In the genomic region with DNA sequence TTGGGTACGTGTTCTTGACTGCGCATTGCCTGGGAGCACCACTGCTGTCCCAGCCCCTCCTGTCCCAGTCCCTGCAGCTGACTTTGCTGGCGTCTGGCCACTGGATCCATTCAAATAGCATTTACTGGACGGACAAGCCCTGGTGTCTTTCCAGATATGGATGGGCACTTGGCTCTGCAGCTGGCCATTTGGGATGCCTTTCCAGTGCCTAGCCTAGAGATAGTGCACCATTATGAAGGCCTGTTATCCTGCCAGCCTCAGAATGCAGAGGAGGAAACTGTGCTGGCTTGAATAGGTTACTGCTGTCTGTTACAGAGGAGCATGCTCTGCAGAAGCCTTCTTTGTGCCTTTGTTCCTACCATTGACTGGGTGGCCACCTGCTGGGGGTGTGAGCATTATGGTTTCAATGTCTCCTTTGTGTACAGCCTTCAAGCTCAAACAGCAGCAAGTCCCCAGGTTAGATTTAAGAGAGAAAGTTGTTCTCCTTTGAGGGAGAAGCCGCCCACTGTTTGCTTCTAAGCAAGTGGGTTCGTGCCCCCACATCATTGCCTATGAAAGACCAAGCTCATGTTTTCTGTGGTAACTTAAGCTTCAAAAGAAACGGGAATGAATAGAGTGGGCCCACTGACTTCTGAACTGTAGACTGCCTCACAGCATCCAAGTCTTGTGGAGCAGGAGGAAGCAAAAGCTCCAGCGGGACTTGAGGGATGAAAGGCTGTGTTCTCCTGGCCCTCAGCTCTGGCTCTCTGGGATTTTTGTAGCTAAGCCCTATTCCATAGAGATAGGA, we compare ENCODE assay signal across 8 mouse cellular contexts.
DNase-seq lines count a peak whose midpoint lies in the region; ATAC-seq and TF ChIP-seq lines count a peak whose summit lies in the region.

No protein-coding gene starts in this region.

- 65% methylated on average over 8 of the region's 8 CpGs for WGBS in intestine, postnatal 0 days
- WGBS in intestine, embryonic 15.5 days, result 66% methylated on average over 8 of the region's 8 CpGs
- WGBS in midbrain, embryonic 16.5 days, result 25% methylated on average over 8 of the region's 8 CpGs

- no peaks in the 10 kb centered on the region for H3K4me1 ChIP-seq in intestine, postnatal 0 days (replicated peaks; ENCODE audit: control insufficient read depth, insufficient read depth, low read length)
- no peaks in the 10 kb centered on the region; the same call in 1 of the 2 replicates for H3K4me1 ChIP-seq in intestine, embryonic 15.5 days (replicated peaks)
- H3K4me1 ChIP-seq in midbrain, embryonic 16.5 days (ENCODE audit: control insufficient read depth, insufficient read depth, low read length), result no peaks in the 10 kb centered on the region

- no peak overlapping the region for H3K4me3 ChIP-seq in intestine, postnatal 0 days (ENCODE audit: low read depth, low read length)
- H3K4me3 ChIP-seq in intestine, embryonic 15.5 days (replicated peaks), result no peak overlapping the region
- no peak overlapping the region for H3K4me3 ChIP-seq in midbrain, embryonic 16.5 days (ENCODE audit: low read depth, low read length)

- no peak overlapping the region for H3K4me2 ChIP-seq in intestine, postnatal 0 days (replicated peaks; ENCODE audit: low read depth)
- no peak overlapping the region for H3K4me2 ChIP-seq in intestine, embryonic 15.5 days (replicated peaks)
- H3K4me2 ChIP-seq in midbrain, embryonic 16.5 days (ENCODE audit: low read length), result no peak overlapping the region

- no peaks in the 10 kb centered on the region for H3K9me3 ChIP-seq in intestine, postnatal 0 days (ENCODE audit: control insufficient read depth)
- H3K9me3 ChIP-seq in intestine, embryonic 15.5 days, result no peaks in the 10 kb centered on the region
- no peaks in the 10 kb centered on the region for H3K9me3 ChIP-seq in midbrain, embryonic 16.5 days (replicated peaks; ENCODE audit: control insufficient read depth, low read length, poor library complexity, severe bottlenecking)

- H3K27ac ChIP-seq in intestine, postnatal 0 days (ENCODE audit: low read depth, low read length), result no peak overlapping the region
- no peak overlapping the region for H3K27ac ChIP-seq in intestine, embryonic 15.5 days
- H3K27ac ChIP-seq in midbrain, embryonic 16.5 days (ENCODE audit: low read length), result no peak overlapping the region

- no peaks in the 10 kb centered on the region for H3K27me3 ChIP-seq in intestine, postnatal 0 days (replicated peaks; ENCODE audit: control insufficient read depth, insufficient read depth, low read length)
- no peaks in the 10 kb centered on the region for H3K27me3 ChIP-seq in intestine, embryonic 15.5 days (replicated peaks)
- H3K27me3 ChIP-seq in midbrain, embryonic 16.5 days (ENCODE audit: control insufficient read depth, insufficient read depth, low read depth, low read length), result no peaks in the 10 kb centered on the region

- TF ChIP-seq CTCF in intestine, postnatal 0 days (IDR thresholded peaks at IDR 0.05; ENCODE audit: low read depth), result peak; percentile 37

- peak; percentile 68 for DNase-seq in embryo, embryonic 10 days (ENCODE audit: low spot score)
- DNase-seq in heart, adult 8-10 months (ENCODE audit: low spot score), result peak; percentile 52
- peak; percentile 67 to 77 for DNase-seq in layer of hippocampus, postnatal 36 days
- DNase-seq in testis, postnatal 14 days (ENCODE audit: low spot score), result peak; percentile 49

- no peak overlapping the region for H3K9ac ChIP-seq in intestine, postnatal 0 days (ENCODE audit: low read depth, low read length)
- no peak overlapping the region for H3K9ac ChIP-seq in intestine, embryonic 15.5 days
- no peak overlapping the region for H3K9ac ChIP-seq in midbrain, embryonic 16.5 days (ENCODE audit: low read depth, low read length)

- peaks cover 21% of the 10 kb centered on the region; the same call in 1 of the 2 replicates for H3K36me3 ChIP-seq in intestine, postnatal 0 days (ENCODE audit: control insufficient read depth, insufficient read depth)
- H3K36me3 ChIP-seq in intestine, embryonic 15.5 days, result 0 out of 2 replicates have a peak, but pooled peaks cover under 1% of the 10 kb centered on the region
- H3K36me3 ChIP-seq in midbrain, embryonic 16.5 days (ENCODE audit: control insufficient read depth, insufficient read depth, low read length), result 0 out of 2 replicates have a peak, but pooled peaks cover 7% of the 10 kb centered on the region

- ATAC-seq in intestine, postnatal 0 days, result no peak
- no peak; the same call in 1 of the 2 replicates for ATAC-seq in intestine, embryonic 15.5 days
- peak; percentile 84 for ATAC-seq in midbrain, embryonic 16.5 days
- no peak for ATAC-seq in megakaryocyte-erythroid progenitor cell, adult 5-6 weeks (replicated peaks; ENCODE audit: low FRiP score, low TSS enrichment, poor library complexity, severe bottlenecking)
